Mouse (Mus musculus) cerebellum, adult 2 months (tissue): ENCODE measurements around the gene Gga3.

Experiments
- CTCF ChIP-seq: fragments of 200-500 bp; IDR thresholded peaks from 2 replicates; pipeline ENCODE4 v1.5.1; 2011; ENCODE audit warnings: low read depth, mild to moderate bottlenecking, control low read depth, low read length, moderate library complexity, borderline replicate concordance; ENCODE audit not compliant: insufficient read depth
- POLR2A ChIP-seq: fragments of 200-500 bp; IDR thresholded peaks from 2 replicates; pipeline ENCODE4 v1.6.1; 2011; ENCODE audit warnings: low read length, control low read depth, borderline replicate concordance; ENCODE audit not compliant: insufficient read depth

- TF ChIP-seq CTCF (no peak), POLR2A (no peak)
Measured at GRCm38 (mm10) chr11:115635041-115635440, 31.2 kb upstream of the Gga3 start.
